Mouse (Mus musculus) spleen, adult 12 weeks (tissue): Measurements from ENCODE around the gene Dram1.

ENCODE experiments used
- DNase-seq: peaks from one replicate; pipeline ENCODE4 v3.0.0; 2022; ENCODE audit warnings: low spot score

Dram1 gene

DNA sequence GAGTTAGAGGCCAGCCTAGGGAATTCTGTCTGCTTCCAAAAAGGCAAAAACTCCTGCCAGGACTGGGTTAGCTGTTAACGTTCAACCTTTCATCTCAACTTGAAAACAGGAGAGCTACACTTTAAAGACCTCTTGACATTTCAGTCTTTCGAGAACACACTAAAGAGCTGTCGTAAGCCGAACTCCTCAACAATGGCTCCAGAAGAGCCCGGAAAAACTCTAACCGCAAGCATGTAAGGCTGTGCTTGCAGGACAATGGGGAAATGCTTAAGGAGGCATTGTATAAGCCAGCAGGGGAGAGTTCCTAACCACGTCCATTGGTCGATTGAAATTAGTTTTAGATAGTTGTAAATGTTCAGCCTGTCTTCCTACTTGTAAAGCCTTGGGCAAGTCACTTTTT lies 29.1 kb downstream of the Dram1 start:
- no peak for DNase-seq

DNA sequence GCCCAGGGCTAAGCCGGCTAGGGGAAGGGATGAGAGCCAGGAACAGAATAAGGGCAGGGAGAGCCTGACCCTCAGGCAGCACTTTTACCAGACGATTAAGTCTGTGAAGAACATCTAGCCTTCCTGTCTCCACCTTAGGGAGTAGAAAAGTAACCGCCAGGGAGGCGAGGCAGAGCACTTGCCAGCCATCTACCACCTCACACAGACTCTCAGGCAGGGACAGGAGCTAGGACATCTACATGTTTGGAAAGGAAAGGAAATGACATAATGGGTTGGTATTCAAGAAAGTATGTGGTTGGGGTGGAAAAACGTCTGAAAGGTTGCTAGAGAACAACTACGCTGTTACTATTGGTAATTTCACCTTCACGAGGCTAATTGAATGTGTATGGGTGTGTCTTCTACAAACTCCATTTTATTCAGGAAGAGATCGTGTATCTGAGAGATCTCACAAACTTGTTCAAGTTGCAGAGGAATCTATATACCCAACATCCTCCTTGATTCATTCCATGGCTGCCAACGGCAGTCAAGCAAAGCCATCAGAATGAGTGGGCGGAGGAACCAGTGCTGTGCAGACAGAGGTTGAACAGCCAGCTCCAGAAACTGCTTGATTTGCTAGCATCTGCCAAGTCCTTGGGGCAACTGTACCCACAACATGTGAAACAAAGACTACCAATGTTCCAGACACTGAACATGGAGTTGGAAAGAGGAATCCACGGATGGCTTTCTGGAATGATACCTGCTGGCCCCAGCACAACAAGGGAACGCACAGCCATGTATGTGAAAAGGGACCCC lies 32.2 kb downstream of the Dram1 start:
- no peak for DNase-seq

GRCm38 (mm10) chr10:88345899-88346401 lies 32.9 kb downstream of the Dram1 start:
- no peak for DNase-seq

GRCm38 (mm10) chr10:88341368-88341767 lies 37.5 kb downstream of the Dram1 start:
- no peak for DNase-seq

GRCm38 (mm10) chr10:88340660-88341059 lies 38.2 kb downstream of the Dram1 start:
- DNase-seq = no peak

DNA sequence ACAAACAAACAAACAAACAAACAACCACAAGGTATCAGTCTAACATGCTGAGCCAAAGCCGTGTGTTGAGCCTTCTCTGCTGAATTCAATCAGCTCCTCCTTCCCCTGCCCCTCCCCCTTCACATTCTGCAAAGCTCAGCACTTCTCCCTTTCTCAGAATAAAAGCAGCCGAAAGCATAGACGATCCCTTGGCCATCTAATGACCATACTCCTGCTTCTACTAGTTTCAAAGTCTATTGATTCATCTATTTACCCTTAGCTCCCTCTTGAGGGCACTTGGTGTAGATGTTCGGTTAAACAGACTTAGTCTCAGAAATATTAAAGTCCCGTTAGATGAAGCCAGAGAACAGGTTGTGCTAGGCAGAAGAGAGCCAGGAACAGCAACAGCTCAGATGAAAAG lies 48.2 kb downstream of the Dram1 start:
- DNase-seq = no peak

DNA sequence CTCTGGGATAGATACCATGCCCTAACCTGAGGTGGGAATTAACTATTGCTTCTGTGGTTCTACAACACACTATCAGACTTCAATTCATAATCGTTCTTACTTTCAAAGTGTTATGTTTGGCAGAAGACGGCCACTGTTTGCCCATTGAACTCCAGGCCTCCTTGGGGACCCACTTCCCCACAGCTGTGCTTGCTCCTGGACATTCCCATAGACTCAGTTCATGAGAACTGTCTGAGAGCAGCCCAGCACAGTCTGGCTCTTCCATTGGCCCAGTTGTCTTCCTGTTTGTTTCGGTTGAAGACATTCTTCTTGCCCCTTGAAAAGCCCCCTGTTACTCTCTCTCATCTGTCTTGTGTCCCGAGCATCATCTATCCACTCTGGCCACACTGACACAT lies 50.8 kb downstream of the Dram1 start:
- no peak for DNase-seq

DNA sequence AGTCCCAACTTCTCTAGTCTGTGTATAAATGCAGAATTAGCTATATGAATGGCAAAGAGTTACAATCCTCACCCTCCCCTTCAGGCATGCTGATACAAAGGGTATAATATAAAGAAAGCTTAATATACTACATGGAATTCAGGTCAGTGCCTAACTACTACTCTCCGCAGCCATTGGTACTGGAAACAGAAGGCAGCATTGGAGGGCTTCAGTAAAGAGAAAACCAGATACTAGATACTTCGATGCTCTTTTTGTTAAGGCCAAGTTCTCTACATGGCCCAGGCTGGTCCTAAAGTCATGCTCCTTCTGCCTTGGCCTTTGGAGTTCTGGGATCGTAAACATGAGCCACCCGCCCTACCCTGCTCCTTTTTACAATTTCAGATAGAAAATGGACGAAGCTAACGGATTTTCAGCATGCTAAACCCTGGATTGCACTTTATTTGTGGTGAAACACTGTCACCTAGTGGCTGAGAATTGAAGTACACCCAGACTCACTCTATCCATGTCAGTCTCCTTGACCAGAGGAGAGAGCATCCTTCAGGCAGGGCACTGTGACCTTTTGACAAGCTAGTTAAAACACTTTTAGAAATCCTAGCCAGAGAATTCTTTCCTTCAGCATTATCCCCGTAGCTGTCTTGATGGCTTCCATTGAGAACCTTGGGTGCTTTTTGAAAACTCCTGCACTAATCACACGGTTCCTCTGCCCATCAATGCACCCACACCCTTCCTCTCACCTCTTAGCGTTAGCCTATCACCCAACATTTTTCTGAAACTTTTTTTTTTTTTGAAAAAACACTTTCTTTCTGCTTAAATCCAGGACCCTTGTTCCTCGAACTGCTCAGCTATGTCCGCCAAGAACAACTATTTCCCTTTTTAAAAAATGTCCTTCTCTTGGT lies 51.5 kb downstream of the Dram1 start:
- peak; percentile 17 for DNase-seq

GRCm38 (mm10) chr10:88321739-88322138 lies 57.1 kb downstream of the Dram1 start:
- DNase-seq = no peak

DNA sequence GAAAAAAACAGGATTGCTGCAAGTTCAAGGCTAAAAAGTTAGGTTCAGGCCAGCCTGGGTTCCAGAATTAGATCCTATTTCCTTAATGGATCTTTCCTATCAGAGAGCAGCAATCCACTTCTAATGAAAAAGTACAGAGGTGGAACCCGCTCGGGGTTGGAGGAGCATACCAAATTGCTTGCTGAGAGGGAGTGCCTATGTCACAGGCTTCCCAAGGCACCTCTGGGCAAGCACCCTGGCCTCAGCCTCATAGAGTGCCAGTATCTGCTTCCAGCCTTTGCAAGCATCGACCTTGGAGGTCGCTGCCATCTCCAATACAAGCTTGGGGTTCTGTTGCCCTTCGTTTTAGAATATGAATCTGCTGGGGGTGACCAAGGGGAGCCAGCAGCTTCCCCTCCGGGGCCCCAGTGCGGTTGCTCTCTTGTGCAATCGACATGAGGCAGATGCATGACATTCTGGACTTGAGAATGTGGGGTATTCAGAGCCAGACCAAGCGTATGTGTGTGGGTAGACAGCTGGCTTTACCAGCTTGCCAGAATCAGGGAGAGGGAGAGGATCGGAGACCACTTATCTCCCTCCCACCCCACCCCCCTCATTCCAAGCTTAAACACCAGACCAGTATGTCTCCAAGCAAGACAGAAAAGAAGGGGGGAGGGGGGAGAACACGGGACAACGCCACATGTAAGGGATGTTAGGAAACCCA lies 58.0 kb downstream of the Dram1 start:
- DNase-seq = no peak

- DNase-seq = no peak
Measured at GRCm38 (mm10) chr10:88318179-88318578, 60.7 kb downstream of the Dram1 start.

DNA sequence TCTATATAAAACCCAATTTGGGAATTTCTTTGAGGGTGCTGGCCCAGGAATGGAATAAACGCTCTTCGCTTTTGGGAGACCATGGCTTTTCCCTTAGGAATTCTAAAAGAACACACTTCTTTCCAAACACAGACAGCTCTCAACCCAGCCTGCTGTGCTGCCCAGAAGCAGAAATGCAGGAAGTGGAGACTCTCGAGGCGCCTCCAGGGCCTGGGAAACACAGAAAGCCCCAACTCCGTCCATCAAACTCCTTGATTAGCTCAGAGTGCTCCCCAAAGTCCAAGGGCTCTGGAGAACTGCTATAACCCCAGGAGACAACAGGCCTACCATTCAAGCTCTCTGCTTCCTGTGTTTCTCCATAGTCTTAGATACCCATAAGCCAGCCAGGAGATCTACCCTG lies 61.7 kb downstream of the Dram1 start:
- no peak for DNase-seq

GRCm38 (mm10) chr10:88314841-88315240 lies 64.0 kb downstream of the Dram1 start:
- no peak for DNase-seq

GRCm38 (mm10) chr10:88309851-88310250 lies 69.0 kb downstream of the Dram1 start:
- no peak for DNase-seq

GRCm38 (mm10) chr10:88306235-88306634 lies 72.6 kb downstream of the Dram1 start:
- no peak for DNase-seq

GRCm38 (mm10) chr10:88304302-88304701 lies 74.6 kb downstream of the Dram1 start:
- DNase-seq = no peak

- no peak for DNase-seq
Measured at GRCm38 (mm10) chr10:88303079-88303478, 75.8 kb downstream of the Dram1 start.

- DNase-seq = no peak
Measured at GRCm38 (mm10) chr10:88301802-88302470, 76.9 kb downstream of the Dram1 start.

GRCm38 (mm10) chr10:88296991-88297390 lies 81.9 kb downstream of the Dram1 start:
- DNase-seq = no peak

- no peak for DNase-seq
Measured at GRCm38 (mm10) chr10:88295091-88295490, 83.8 kb downstream of the Dram1 start.

DNA sequence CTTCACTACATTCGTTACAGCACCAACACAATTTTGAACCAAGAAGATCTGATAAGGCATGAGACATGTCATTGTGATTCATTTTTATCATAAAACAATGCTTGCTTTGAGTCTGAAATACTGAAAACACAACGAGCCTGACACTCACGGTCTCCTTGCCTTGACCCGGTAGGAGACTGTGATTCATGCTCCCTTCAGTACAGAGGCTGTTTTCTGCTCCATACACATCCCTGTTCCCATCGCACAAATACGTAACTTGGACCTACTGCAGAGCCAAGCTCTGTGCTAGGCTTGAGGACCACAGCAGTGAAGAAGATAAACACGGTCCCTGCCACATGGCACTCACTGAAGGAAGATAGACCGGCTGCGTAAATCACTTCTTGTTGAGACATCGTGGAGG lies 90.8 kb downstream of the Dram1 start:
- no peak for DNase-seq

GRCm38 (mm10) chr10:88287261-88287660 lies 91.6 kb downstream of the Dram1 start:
- DNase-seq = no peak
